Mouse (Mus musculus) regulatory T cell (primary cell): ENCODE data around the gene Map4k5.

Experiments
- in situ Hi-C: fragments of 300-600 bp; cut with MboI, MseI; formaldehyde crosslinking; loops from one replicate; pipeline ENCODE4 v1.15.1; 2025; ENCODE audit warnings: high pct_unique_total_duplicates

The Map4k5 gene

GRCm38 (mm10) chr12:69892371-69893251 lies at the start of gene Map4k5, which contains the start of gene Atl1:
Gene Map4k5, minus strand, starts transcription at chr12:69893200.
Gene Atl1, plus strand, starts transcription at chr12:69892614.
- in situ Hi-C loops, result no loop called here

DNA sequence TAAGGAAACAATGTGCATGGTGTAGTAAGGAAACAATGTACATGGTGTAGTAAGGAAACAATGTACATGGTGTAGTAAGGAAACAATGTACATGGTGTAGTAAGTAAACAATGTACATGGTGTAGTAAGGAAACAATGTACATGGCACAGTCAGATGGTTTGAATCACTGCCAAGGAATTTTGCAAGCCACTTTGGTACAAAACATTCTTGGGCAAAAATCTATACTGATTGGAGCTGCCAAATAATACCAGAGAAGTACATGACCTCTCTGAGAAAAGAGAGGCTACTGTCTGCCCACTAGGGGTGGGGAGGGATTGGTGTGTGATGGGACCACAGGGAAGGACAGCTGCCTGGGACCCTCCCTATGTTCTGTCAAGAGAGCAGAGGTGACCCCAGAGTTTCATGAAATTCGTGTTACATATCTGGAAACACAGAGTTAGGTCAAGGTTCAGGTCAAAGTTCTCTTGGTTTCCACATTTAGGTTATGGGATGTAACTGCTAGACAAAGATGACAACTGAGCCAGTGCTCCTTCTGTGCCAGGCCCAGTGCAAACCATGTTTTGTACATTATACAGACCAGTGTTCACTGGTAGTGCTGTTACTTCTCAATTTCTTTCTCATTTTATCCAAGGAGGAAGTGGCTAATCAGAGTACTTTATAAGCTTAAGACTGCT lies 48.8 kb upstream of the Map4k5 start:
- in situ Hi-C loops, result no loop called here

DNA sequence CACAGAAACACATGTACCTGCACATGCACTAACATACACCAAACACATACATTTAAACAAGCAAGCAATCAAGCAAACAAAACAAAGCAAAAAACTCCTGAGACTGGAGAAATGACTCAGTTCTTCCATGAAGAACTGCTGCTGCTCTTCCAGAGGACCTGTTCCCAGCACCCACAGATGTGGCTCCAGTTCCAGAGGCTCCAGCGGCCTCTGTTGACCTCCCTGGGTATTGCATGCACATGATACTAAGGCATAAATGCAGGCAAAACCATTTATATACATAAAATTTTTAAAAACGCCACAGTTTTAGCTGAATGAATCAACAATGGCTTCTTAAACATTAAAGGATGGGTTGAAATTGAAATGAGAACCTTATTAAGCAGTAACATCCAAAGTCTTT lies 46.3 kb upstream of the Map4k5 start:
- in situ Hi-C loops, result no loop called here

GRCm38 (mm10) chr12:69937731-69938130 lies 44.7 kb upstream of the Map4k5 start:
- in situ Hi-C loops, result no loop called here

- in situ Hi-C loops, result no loop called here
Measured at GRCm38 (mm10) chr12:69926716-69927115, 33.7 kb upstream of the Map4k5 start.

GRCm38 (mm10) chr12:69924012-69924411 lies 31.0 kb upstream of the Map4k5 start:
- in situ Hi-C loops, result no loop called here

GRCm38 (mm10) chr12:69923603-69924002 lies 30.6 kb upstream of the Map4k5 start:
- in situ Hi-C loops, result no loop called here

DNA sequence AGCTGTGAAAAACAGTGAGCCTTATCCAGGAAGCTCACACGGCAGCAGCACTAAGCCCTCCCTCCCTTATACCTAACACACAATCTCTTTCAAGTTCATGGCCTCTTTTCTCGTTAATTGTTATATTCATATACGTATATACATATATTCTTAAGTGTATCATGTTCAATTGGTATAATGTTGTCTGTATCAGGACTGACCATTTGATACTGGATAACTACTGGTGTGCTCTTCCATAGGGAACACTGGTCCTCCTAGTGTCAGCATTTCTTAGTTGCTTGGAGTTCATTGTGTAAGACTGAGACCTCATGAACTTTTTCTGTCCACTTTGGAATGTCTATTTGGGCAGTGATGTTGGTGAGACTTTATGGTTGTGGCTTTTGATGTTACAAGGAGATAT lies 30.1 kb upstream of the Map4k5 start:
- in situ Hi-C loops, result no loop called here

DNA sequence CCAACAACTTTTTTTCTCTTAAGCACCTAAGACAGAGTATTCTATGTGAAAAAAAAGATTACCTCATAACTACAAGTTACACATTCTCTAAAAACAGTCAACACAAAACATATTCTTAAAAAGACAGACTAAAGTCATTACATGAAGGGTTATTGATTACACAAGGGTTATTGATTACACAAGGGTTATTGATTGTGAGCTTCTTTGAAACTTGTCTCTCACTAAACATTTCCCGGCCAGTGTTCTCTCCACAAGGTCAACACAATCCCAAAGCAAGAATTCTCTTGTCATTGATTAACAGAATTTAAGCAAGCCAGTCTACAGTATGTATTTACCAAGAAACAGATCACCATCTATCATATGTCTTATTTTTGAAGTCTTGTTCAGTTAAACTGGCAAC lies 29.1 kb upstream of the Map4k5 start:
- in situ Hi-C loops, result no loop called here

DNA sequence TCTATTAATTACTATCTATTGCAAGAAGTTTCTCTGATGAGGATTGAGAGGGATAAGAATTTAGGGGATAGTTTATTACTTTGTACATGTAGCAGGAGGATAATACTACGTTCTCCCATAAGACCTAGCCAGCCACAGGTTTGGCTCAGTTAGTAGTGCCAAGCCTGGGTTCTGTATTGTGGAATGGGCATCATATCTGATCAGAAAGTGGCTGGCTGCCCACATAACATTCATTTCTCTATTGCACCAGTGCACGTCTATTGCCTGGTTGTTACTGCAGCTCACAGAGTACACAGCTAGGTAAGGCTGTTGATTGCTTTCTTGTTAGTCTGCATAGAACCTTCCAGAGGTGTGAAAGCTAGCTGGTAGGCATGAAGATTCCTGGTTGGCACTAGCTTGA lies 24.9 kb upstream of the Map4k5 start:
- in situ Hi-C loops, result no loop called here

GRCm38 (mm10) chr12:69912737-69913136 lies 19.7 kb upstream of the Map4k5 start:
- in situ Hi-C loops, result no loop called here

DNA sequence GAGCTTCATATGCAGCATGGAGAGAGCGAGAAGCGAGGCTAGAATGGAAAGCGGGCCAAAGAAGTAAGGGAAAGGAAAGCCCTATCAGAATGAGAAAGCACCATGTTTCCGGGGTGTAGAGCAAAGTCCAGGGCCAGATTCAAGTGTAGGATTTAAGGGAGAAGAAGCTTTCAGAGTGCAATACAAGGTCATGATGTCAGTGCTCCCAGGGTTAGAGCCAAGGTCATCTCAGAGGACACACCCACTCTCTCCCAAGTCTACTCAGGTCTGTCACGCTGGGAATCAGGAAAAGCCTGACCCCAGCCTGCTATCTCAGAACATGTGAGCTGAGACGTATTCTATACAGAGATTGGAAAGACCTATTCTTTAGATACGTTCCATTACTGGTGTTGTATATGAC lies 18.9 kb upstream of the Map4k5 start:
- in situ Hi-C loops, result no loop called here

DNA sequence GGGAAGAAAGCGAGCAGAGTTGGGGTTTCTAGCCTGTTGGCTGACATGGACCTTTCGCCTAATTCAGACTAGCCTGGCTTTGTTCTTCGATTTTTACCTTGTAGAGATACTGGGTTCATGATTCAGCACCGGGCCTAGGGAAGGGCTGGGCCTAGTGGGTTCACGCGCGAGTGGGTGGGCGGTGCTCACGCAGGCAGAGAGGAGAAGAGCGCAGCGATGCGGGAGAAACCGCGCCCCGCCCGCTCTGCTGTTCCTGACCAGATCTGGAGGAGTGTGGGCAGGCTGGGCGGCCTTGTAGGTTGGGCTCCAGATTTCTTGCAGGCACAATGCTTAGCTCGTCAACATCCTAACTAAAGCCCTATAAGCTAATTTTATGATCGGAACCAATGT lies 15.5 kb upstream of the Map4k5 start:
- in situ Hi-C loops, result no loop called here

GRCm38 (mm10) chr12:69907667-69908510 lies 14.9 kb upstream of the Map4k5 start:
- in situ Hi-C loops, result no loop called here

- in situ Hi-C loops, result no loop called here
Measured at GRCm38 (mm10) chr12:69904991-69905390, 12.0 kb upstream of the Map4k5 start.

DNA sequence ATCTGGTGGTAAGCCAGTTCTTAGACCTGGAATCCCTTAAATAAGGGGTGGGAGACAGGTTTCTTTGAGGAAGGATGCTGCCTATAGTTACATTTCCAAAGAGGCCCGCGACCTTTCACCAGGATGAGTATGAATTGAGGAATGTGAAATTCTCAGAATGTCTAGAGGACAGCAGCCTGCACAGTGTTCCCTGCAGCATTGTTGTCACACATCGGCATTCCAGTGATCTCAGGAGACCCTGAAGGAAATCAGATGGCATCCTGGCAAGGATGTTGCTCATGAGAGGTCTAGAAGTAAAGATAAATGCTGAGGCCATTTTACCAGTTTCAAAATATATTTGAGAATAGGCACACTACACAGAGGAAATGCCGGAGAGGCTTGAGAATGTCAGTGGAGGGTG lies 5.1 kb upstream of the Map4k5 start:
- in situ Hi-C loops, result loop anchor here (5.0 kb wide), 1 partner anchor 156 kb away; no protein-coding TSS in a partner anchor

GRCm38 (mm10) chr12:69895046-69895445 lies 2.0 kb upstream of the Map4k5 start:
- in situ Hi-C loops, result loop anchor here (5.0 kb wide), 1 partner anchor 153 kb away; no protein-coding TSS in a partner anchor

GRCm38 (mm10) chr12:69893927-69894326 lies 927 bp upstream of the Map4k5 start:
- in situ Hi-C loops, result no loop called here

GRCm38 (mm10) chr12:69891721-69892120 lies 1.3 kb downstream of the Map4k5 start:
- in situ Hi-C loops, result no loop called here

DNA sequence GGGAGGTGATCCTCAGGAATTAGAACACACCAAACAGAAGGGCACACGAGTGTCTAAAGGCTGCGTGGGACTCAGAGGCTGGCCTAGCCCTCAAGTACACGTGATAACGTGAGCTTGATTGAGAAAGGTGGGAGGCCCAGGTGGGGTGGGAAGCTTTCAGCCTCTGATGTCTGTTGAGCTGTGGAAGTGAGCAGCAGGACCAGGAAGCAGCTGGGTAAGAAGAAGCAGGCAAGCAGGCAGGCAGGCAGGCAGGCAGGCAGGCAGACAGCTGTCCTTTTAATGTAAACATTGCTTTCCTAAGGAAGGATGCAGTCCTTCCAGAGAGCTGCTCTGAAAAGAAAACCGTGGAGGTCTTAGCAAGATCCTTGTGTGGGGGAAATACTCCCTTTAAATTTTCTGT lies 2.5 kb downstream of the Map4k5 start:
- in situ Hi-C loops, result no loop called here

- in situ Hi-C loops, result no loop called here
Measured at GRCm38 (mm10) chr12:69890051-69890450, 2.9 kb downstream of the Map4k5 start.

DNA sequence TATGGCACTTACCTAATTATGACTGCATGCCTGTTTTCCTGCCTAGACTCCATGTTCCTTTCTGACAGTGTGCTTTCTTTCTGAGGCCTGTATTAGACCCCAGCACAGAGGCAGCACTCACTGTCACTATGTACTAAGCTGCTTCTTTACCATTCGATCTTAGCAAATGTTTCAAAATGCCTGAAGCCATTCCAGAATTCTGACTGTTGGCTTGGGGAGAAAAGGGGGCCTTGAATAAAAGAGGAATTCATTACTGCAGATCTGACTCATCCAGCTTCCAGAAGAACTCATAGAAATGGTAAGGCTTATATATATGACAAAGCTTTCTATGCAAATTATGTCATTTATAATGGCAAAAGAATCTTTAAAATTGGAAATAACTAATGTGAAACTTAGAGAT lies 4.7 kb downstream of the Map4k5 start:
- in situ Hi-C loops, result no loop called here
